Mouse (Mus musculus): ENCODE results near the gene Plek. TPM values are rescaled to one million over a fixed set of nuclear protein-coding genes. Genes with fewer than 3 reads are reported as not detected.

Plek gene
- 2.5 TPM for polyA plus RNA-seq (2014; fragmentation: Illumina TruSeq; extraction: RNeasy Lipid Tissue Mini Kit (QIAGEN cat#74804); ENCODE audit: low read depth, low replicate concordance)

GRCm38 (mm10) chr11:17051545-17052475, at the start of gene Plek, which contains the start of gene Cnrip1:
Gene Plek, minus strand, starts transcription at chr11:17052381.
Gene Cnrip1, plus strand, starts transcription at chr11:17051586.

GRCm38 (mm10) chr11:16950976-16951760, 101.0 kb downstream of the Plek start, which contains the start of gene Fbxo48:
Gene Fbxo48, plus strand, starts transcription at chr11:16951375.

Other genes with a start within 250 kb of the Plek start
- gene Fbxo48, start 101.0 kb downstream of the Plek start, polyA plus RNA-seq (2014; fragmentation: Illumina TruSeq; extraction: RNeasy Lipid Tissue Mini Kit (QIAGEN cat#74804); ENCODE audit: low read depth, low replicate concordance): 0.45 TPM
- gene Cnrip1, start 795 bp downstream of the Plek start, polyA plus RNA-seq (2014; fragmentation: Illumina TruSeq; extraction: RNeasy Lipid Tissue Mini Kit (QIAGEN cat#74804); ENCODE audit: low read depth, low replicate concordance): 3.7 TPM
- 66.1 TPM for gene Ppp3r1, start 106.9 kb upstream of the Plek start, polyA plus RNA-seq (2014; fragmentation: Illumina TruSeq; extraction: RNeasy Lipid Tissue Mini Kit (QIAGEN cat#74804); ENCODE audit: low read depth, low replicate concordance)
- 18.0 TPM for gene Wdr92, start 129.7 kb upstream of the Plek start, polyA plus RNA-seq (2014; fragmentation: Illumina TruSeq; extraction: RNeasy Lipid Tissue Mini Kit (QIAGEN cat#74804); ENCODE audit: low read depth, low replicate concordance)
- gene Pno1, start 159.2 kb upstream of the Plek start, polyA plus RNA-seq (2014; fragmentation: Illumina TruSeq; extraction: RNeasy Lipid Tissue Mini Kit (QIAGEN cat#74804); ENCODE audit: low read depth, low replicate concordance): 42.5 TPM
- 63.3 TPM for gene C1d, start 205.2 kb upstream of the Plek start, polyA plus RNA-seq (2014; fragmentation: Illumina TruSeq; extraction: RNeasy Lipid Tissue Mini Kit (QIAGEN cat#74804); ENCODE audit: low read depth, low replicate concordance)

Data from heart, adult 10 weeks (tissue).